Mouse (Mus musculus) MEL (cell line): ENCODE measurements at regions not wholly inside any gene's neighbourhood (a gene's known extent, or its start where the extent isn't known, plus 50 kb on each side); places are given as distances from the start of the nearest gene placed in this dataset.

ENCODE experiments used
- DNase-seq: peaks from one replicate; pipeline ENCODE4 v3.0.0; 2011; ENCODE audit warnings: low read depth, low spot score
- H3K27ac ChIP-seq: 2 replicates; pipeline ENCODE4 v1.5.1; 2012; ENCODE audit warnings: low read depth, mild to moderate bottlenecking, control low read depth, low read length, moderate library complexity; ENCODE audit not compliant: control insufficient read depth
- H3K27me3 ChIP-seq, 2 experiments: fragments of 150-350 bp in 1 of 2; sonication (generic) in 1 of 2; 2 replicates each; pipeline ENCODE4 v1.6.1; 2012; ENCODE audit warnings: low read length in 2 of 2, mild to moderate bottlenecking in 2 of 2, improper control_type of control experiment in 1 of 2, moderate library complexity in 1 of 2; ENCODE audit not compliant: insufficient read depth in 2 of 2, control insufficient read depth in 1 of 2
- H3K36me3 ChIP-seq, 2 experiments: 2 replicates each; pipeline ENCODE4 v1.6.1; 2012 to 2014; ENCODE audit warnings: low read length in 2 of 2, improper control_type of control experiment in 1 of 2, inconsistent platforms in 1 of 2, mild to moderate bottlenecking in 1 of 2; ENCODE audit not compliant: insufficient read depth in 2 of 2, control insufficient read depth in 1 of 2
- H3K4me1 ChIP-seq, 2 experiments: fragments of 150-350 bp in 1 of 2; sonication (generic) in 1 of 2; 2 replicates each; pipeline ENCODE4 v1.6.1; 2012; ENCODE audit warnings: low read length in 2 of 2, improper control_type of control experiment in 1 of 2, mild to moderate bottlenecking in 1 of 2; ENCODE audit not compliant: insufficient read depth in 2 of 2, control insufficient read depth in 1 of 2
- H3K4me3 ChIP-seq, 2 experiments: fragments of 150-350 bp in 1 of 2; sonication (generic) in 1 of 2; 2 replicates each; pipeline ENCODE4 v1.5.1; 2012; ENCODE audit warnings: low read depth in 2 of 2, low read length in 2 of 2, mild to moderate bottlenecking in 2 of 2, moderate library complexity in 2 of 2, control low read depth in 1 of 2, improper control_type of control experiment in 1 of 2; ENCODE audit not compliant: control insufficient read depth in 1 of 2, insufficient read depth in 1 of 2
- H3K79me2 ChIP-seq: 2 replicates; pipeline ENCODE4 v1.6.1; 2012; ENCODE audit warnings: mild to moderate bottlenecking, low read length, moderate library complexity; ENCODE audit not compliant: control insufficient read depth, poor library complexity, insufficient read depth
- H3K9ac ChIP-seq: 2 replicates; pipeline ENCODE4 v1.6.1; 2012; ENCODE audit warnings: low read depth, mild to moderate bottlenecking, control low read depth, low read length, moderate library complexity; ENCODE audit not compliant: control insufficient read depth, poor library complexity, severe bottlenecking
- H3K9me3 ChIP-seq: fragments of 150-350 bp; sonication (generic); replicated peaks from 2 replicates; pipeline ENCODE4 v1.6.1; 2012; ENCODE audit warnings: mild to moderate bottlenecking, low read length, improper control_type of control experiment, moderate library complexity; ENCODE audit not compliant: insufficient read depth
- ETS1 ChIP-seq: IDR thresholded peaks from 2 replicates; pipeline ENCODE4 v1.6.1; 2012; ENCODE audit warnings: low read depth, mild to moderate bottlenecking, inconsistent platforms, low read length, improper control_type of control experiment, moderate library complexity
- GABPA ChIP-seq: IDR thresholded peaks from 2 replicates; pipeline ENCODE4 v1.6.1; 2012; ENCODE audit warnings: low read depth, mild to moderate bottlenecking, inconsistent platforms, low read length, improper control_type of control experiment, moderate library complexity
- HCFC1 ChIP-seq: IDR thresholded peaks from 2 replicates; pipeline ENCODE4 v1.6.1; 2012; ENCODE audit warnings: low read depth, mild to moderate bottlenecking, inconsistent platforms, low read length, improper control_type of control experiment, moderate library complexity
- MAFK ChIP-seq: IDR thresholded peaks from 2 replicates; pipeline ENCODE4 v1.6.1; 2011; ENCODE audit warnings: low read depth, mild to moderate bottlenecking, low read length, improper control_type of control experiment, borderline replicate concordance
- MEF2A ChIP-seq: IDR thresholded peaks from 2 replicates; pipeline ENCODE4 v1.6.1; 2014; ENCODE audit warnings: low read depth, mild to moderate bottlenecking, inconsistent platforms, low read length, improper control_type of control experiment; ENCODE audit not compliant: poor library complexity, insufficient replicate concordance, severe bottlenecking; ENCODE audit errors: extremely low read depth
- MXI1 ChIP-seq: IDR thresholded peaks from 2 replicates; pipeline ENCODE4 v1.6.1; 2011; ENCODE audit warnings: mild to moderate bottlenecking, low read depth, low read length, improper control_type of control experiment
- MYB ChIP-seq: IDR thresholded peaks from 2 replicates; pipeline ENCODE4 v1.6.1; 2011; ENCODE audit warnings: mild to moderate bottlenecking, low read depth, low read length, improper control_type of control experiment
- NELFE ChIP-seq: IDR thresholded peaks from 2 replicates; pipeline ENCODE4 v1.6.1; 2011; ENCODE audit warnings: low read depth, low read length, improper control_type of control experiment
- NRF1 ChIP-seq: IDR thresholded peaks from 2 replicates; pipeline ENCODE4 v1.6.1; 2014; ENCODE audit warnings: low read depth, mild to moderate bottlenecking, inconsistent platforms, low read length, improper control_type of control experiment, moderate library complexity; ENCODE audit not compliant: poor library complexity, insufficient read depth, severe bottlenecking
- RAD21 ChIP-seq: IDR thresholded peaks from 2 replicates; pipeline ENCODE4 v1.6.1; 2011; ENCODE audit warnings: mild to moderate bottlenecking, low read depth, low read length, improper control_type of control experiment
- SMC3 ChIP-seq: IDR thresholded peaks from 2 replicates; pipeline ENCODE4 v1.6.1; 2011; ENCODE audit warnings: low read depth, low read length, improper control_type of control experiment
- USF1 ChIP-seq: IDR thresholded peaks from 2 replicates; pipeline ENCODE4 v1.6.1; 2014; ENCODE audit warnings: low read depth, mild to moderate bottlenecking, inconsistent platforms, low read length, improper control_type of control experiment, moderate library complexity
- ZC3H11A ChIP-seq: IDR thresholded peaks from 2 replicates; pipeline ENCODE4 v1.6.1; 2012; ENCODE audit warnings: low read depth, mild to moderate bottlenecking, inconsistent platforms, low read length, improper control_type of control experiment
- ZMIZ1 ChIP-seq: IDR thresholded peaks from 2 replicates; pipeline ENCODE4 v1.6.1; 2012; ENCODE audit warnings: low read depth, mild to moderate bottlenecking, inconsistent platforms, low read length, improper control_type of control experiment, moderate library complexity

DNA sequence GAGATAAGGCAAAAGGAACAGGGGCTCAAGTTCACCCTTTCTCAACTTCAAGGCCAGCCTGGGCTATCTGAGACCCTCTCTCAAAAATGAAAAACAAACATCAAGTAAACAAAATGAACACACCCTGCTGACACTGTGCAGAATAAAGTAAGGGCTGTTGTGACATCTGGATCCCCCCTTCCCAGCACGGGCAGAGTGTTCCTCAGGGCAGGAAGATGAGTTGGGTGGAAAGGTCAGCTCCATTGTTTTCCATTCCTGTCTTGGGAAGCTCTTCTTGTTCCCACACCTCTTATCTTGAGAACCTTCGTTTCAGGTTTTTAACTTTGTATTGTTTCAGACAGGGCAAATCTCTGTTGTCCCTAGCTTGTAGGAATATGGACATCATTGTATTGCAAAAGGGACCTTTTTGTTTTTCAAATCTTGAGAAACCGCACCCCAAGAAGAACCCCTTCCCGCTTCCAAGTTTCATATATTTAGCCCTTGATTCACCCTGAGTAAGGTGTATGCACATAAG, 141.5 kb upstream of the Tgfbr2 start:
- no peaks in the 10 kb centered on the region for H3K79me2 ChIP-seq
- H3K36me3 ChIP-seq: no peaks in the 10 kb centered on the region
- H3K9me3 ChIP-seq: no peaks in the 10 kb centered on the region
- H3K27me3 ChIP-seq: no peaks in the 10 kb centered on the region
- H3K4me3 ChIP-seq: no peak overlapping the region
- H3K4me1 ChIP-seq: no peaks in the 10 kb centered on the region
- H3K9ac ChIP-seq: no peak overlapping the region
- no peak for DNase-seq
- H3K27ac ChIP-seq: no peak overlapping the region
- TF ChIP-seq RAD21 (no peak), HCFC1 (no peak), NRF1 (no peak), MEF2A (no peak), ZMIZ1 (no peak), ETS1 (no peak), ZC3H11A (no peak), MAFK (no peak), MYB (no peak), USF1 (no peak), GABPA (no peak), MXI1 (no peak), NELFE (no peak)

DNA sequence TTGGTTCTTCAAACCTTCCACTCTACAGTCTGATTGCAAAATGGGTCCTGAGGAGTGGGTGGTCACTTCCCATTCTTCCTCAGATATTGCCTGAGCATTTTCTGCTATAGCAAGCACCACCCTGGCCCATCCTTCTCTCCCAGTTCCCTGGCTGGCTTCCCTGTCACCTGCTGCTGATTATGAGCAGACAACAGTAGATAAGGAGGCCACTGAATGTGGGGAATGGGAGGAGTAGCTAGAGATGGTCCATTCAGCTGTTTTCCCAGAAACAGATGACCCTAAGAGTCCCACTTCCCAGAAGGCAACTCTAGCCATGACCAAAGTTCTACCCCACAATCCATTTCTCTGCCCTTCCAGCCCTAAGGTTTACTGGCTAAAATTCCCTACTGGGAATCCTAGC, 139.6 kb upstream of the Tgfbr2 start:
- no peaks in the 10 kb centered on the region for H3K9me3 ChIP-seq
- no peak for TF ChIP-seq RAD21
- no peak for TF ChIP-seq GABPA
- TF ChIP-seq SMC3: no peak
- TF ChIP-seq MYB: no peak
- TF ChIP-seq, all 39 proteins: peak for 0
- Histone ChIP-seq H3K4me3 (no peak overlapping the region), H3K27me3 (no peaks in the 10 kb centered on the region), H3K9ac (no peak overlapping the region), H3K36me3 (no peaks in the 10 kb centered on the region), H3K4me1 (no peaks in the 10 kb centered on the region), H3K79me2 (no peaks in the 10 kb centered on the region), H3K27ac (no peak overlapping the region)
- no peak for DNase-seq
